Mouse (Mus musculus) bone marrow macrophage, adult 2 months (primary cell): ENCODE data around the gene Crbn.

Source experiments
- CTCF ChIP-seq: IDR thresholded peaks from 2 replicates; pipeline ENCODE4 v1.5.1; 2012; ENCODE audit warnings: low read depth, mild to moderate bottlenecking, low read length, moderate library complexity
- POLR2A ChIP-seq: IDR thresholded peaks from 2 replicates; pipeline ENCODE4 v1.6.1; 2012; ENCODE audit warnings: mild to moderate bottlenecking, low read depth, low read length, borderline replicate concordance

DNA sequence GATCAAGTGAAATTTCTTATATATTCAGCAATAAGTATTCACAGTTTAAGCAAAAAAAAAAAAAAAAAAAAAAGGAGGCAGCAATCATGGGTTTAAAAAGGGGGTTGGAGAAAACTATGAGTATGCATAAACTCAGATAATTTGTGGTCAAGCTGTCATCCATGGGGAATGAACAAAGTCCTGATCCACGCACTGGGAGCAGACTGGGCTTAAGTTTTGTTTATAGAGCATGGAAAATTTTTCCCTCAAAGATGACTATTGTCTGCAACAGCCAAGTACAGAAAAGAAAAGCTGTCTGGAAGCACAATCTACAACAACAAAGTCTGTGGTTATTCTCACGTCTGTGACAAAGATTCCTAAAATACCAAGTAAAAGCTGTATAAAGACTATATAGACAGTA lies 9.3 kb upstream of the Crbn start:
- TF ChIP-seq POLR2A (no peak), CTCF (no peak)
